Mouse (Mus musculus) heart, adult 2 months (tissue): ENCODE measurements at regions not wholly inside any gene's neighbourhood (a gene's known extent, or its start where the extent isn't known, plus 50 kb on each side); places are given as distances from the start of the nearest gene placed in this dataset.
A peak's percentile ranks its signal among the peaks of the same experiment; 100 is the strongest.

ENCODE experiments used
- DNase-seq, 2 experiments: peaks; one replicate each; pipeline ENCODE4 v3.0.0; 2021
- H3K27ac ChIP-seq: fragments of 200-600 bp; 2 replicates; pipeline ENCODE4 v1.8.1; 2022
- H3K27me3 ChIP-seq: fragments of 200-500 bp; 2 replicates; pipeline ENCODE4 v1.6.1; 2012; ENCODE audit warnings: mild to moderate bottlenecking, low read length, inconsistent platforms, mixed read lengths; ENCODE audit not compliant: control insufficient read depth, insufficient read depth
- H3K36me3 ChIP-seq: fragments of 200-500 bp; 2 replicates; pipeline ENCODE4 v1.6.1; 2012; ENCODE audit warnings: low read length, inconsistent platforms; ENCODE audit not compliant: control insufficient read depth, insufficient read depth
- H3K4me1 ChIP-seq: fragments of 200-500 bp; 2 replicates; pipeline ENCODE4 v1.6.1; 2011; ENCODE audit warnings: low read length; ENCODE audit not compliant: control insufficient read depth, insufficient read depth
- H3K4me3 ChIP-seq: fragments of 200-600 bp; 2 replicates; pipeline ENCODE4 v1.8.1; 2022
- H3K79me2 ChIP-seq: fragments of 200-500 bp; replicated peaks from 2 replicates; pipeline ENCODE4 v1.6.1; 2012; ENCODE audit warnings: mild to moderate bottlenecking, inconsistent platforms, low read length, moderate library complexity, mixed read lengths; ENCODE audit not compliant: control insufficient read depth, insufficient read depth
- H3K9ac ChIP-seq: fragments of 200-500 bp; 2 replicates; pipeline ENCODE4 v1.6.1; 2012; ENCODE audit warnings: low read depth, mild to moderate bottlenecking, control low read depth, inconsistent platforms, low read length, mixed read lengths
- CTCF ChIP-seq: fragments of 200-600 bp; IDR thresholded peaks from 2 replicates; pipeline ENCODE4 v1.8.1; 2022; ENCODE audit warnings: antibody characterized with exemption, mild to moderate bottlenecking, moderate library complexity
- EP300 ChIP-seq: fragments of 200-500 bp; IDR thresholded peaks from 2 replicates; pipeline ENCODE4 v1.6.1; 2011; ENCODE audit warnings: low read depth, low read length, control low read depth; ENCODE audit not compliant: insufficient read depth
- POLR2A ChIP-seq: fragments of 200-500 bp; IDR thresholded peaks from 2 replicates; pipeline ENCODE4 v1.6.1; 2011; ENCODE audit warnings: mild to moderate bottlenecking, low read depth, low read length, control low read depth; ENCODE audit not compliant: insufficient read depth
- WGBS: fragments of 180-500 bp; shearing (Covaris S2); methylation state at CpG from one replicate; pipeline ENCODE4 v1.1.7; 2018; 5-methylcytosine and 5-hydroxymethylcytosine counted together
- intact Hi-C: fragments of 180-260 bp; cut with DNase I; formaldehyde crosslinking; loops from one replicate; pipeline ENCODE4 v1.15.1; 2025

GRCm38 (mm10) chr19:26994586-26995352 is 109.1 kb downstream of the Gm815 start:
- 62% methylated on average over 4 of the region's 4 CpGs for WGBS
- no peak overlapping the region for H3K4me3 ChIP-seq
- H3K36me3 ChIP-seq, result no peaks in the 10 kb centered on the region
- H3K27me3 ChIP-seq, result no peaks in the 10 kb centered on the region
- TF ChIP-seq CTCF (no peak), EP300 (no peak), POLR2A (no peak)
- no peak overlapping the region for H3K9ac ChIP-seq
- no peaks in the 10 kb centered on the region for H3K79me2 ChIP-seq
- H3K27ac ChIP-seq, result no peak overlapping the region
- intact Hi-C loops, result no loop called here
- no peak for DNase-seq
- H3K4me1 ChIP-seq, result no peaks in the 10 kb centered on the region

- WGBS, result 77% methylated on average over 3 of the region's 3 CpGs
- Histone ChIP-seq H3K36me3 (no peaks in the 10 kb centered on the region), H3K27me3 (no peaks in the 10 kb centered on the region), H3K4me1 (no peaks in the 10 kb centered on the region), H3K9ac (no peak overlapping the region), H3K27ac (no peak overlapping the region), H3K4me3 (no peak overlapping the region), H3K79me2 (no peaks in the 10 kb centered on the region)
- no peak for TF ChIP-seq EP300
- no peak for TF ChIP-seq POLR2A
- TF ChIP-seq CTCF, result no peak
- intact Hi-C loops, result no loop called here
- DNase-seq, result no peak
Observed at GRCm38 (mm10) chr19:26999596-26999995, 113.9 kb downstream of the Gm815 start.

- no peaks in the 10 kb centered on the region for H3K36me3 ChIP-seq
- H3K27ac ChIP-seq, result peak overlapping the region; percentile 8; the same call in 1 of the 2 replicates
- H3K9ac ChIP-seq, result no peak overlapping the region
- DNase-seq, result no peak
- no peak overlapping the region for H3K4me3 ChIP-seq
- 77% methylated on average over 3 of the region's 3 CpGs for WGBS
- H3K27me3 ChIP-seq, result no peaks in the 10 kb centered on the region
- no peaks in the 10 kb centered on the region; the same call in 1 of the 2 replicates for H3K4me1 ChIP-seq
- TF ChIP-seq POLR2A (no peak), EP300 (no peak), CTCF (no peak)
- no peaks in the 10 kb centered on the region for H3K79me2 ChIP-seq
- intact Hi-C loops, result no loop called here
Observed at GRCm38 (mm10) chr19:27021930-27022329, 136.2 kb downstream of the Gm815 start.

- intact Hi-C loops, result no loop called here
- WGBS, result 61% methylated on average over 5 of the region's 5 CpGs
- Histone ChIP-seq H3K9ac (no peak overlapping the region), H3K36me3 (no peaks in the 10 kb centered on the region), H3K4me1 (no peaks in the 10 kb centered on the region; the same call in 1 of the 2 replicates), H3K27me3 (no peaks in the 10 kb centered on the region), H3K4me3 (no peak overlapping the region), H3K27ac (peak overlapping the region; percentile 8; the same call in 1 of the 2 replicates), H3K79me2 (no peaks in the 10 kb centered on the region)
- no peak for TF ChIP-seq POLR2A
- TF ChIP-seq EP300, result no peak
- TF ChIP-seq CTCF, result no peak
- no peak for DNase-seq
Observed at GRCm38 (mm10) chr19:27022917-27023316, 137.2 kb downstream of the Gm815 start.

GRCm38 (mm10) chr19:27028834-27029233 is 143.2 kb downstream of the Gm815 start:
- Histone ChIP-seq H3K27ac (no peak overlapping the region), H3K9ac (no peak overlapping the region), H3K79me2 (no peaks in the 10 kb centered on the region), H3K4me3 (no peak overlapping the region), H3K36me3 (no peaks in the 10 kb centered on the region), H3K27me3 (no peaks in the 10 kb centered on the region), H3K4me1 (no peaks in the 10 kb centered on the region)
- intact Hi-C loops, result no loop called here
- 49% methylated on average over 1 of the region's 1 CpGs for WGBS
- DNase-seq, result no peak
- TF ChIP-seq CTCF (no peak), EP300 (no peak), POLR2A (no peak)

- DNase-seq, result no peak
- Histone ChIP-seq H3K27me3 (no peaks in the 10 kb centered on the region), H3K36me3 (no peaks in the 10 kb centered on the region), H3K27ac (no peak overlapping the region), H3K79me2 (no peaks in the 10 kb centered on the region), H3K4me1 (no peaks in the 10 kb centered on the region), H3K9ac (no peak overlapping the region), H3K4me3 (no peak overlapping the region)
- intact Hi-C loops, result loop anchor here (10.0 kb wide), 1 partner anchor 184 kb away; the partner anchor contains the start of gene Vldlr
- no peak for TF ChIP-seq CTCF
- TF ChIP-seq EP300, result no peak
- TF ChIP-seq POLR2A, result no peak
- WGBS, result 58% methylated on average over 7 of the region's 7 CpGs
Observed at GRCm38 (mm10) chr19:27031030-27031700, 145.5 kb downstream of the Gm815 start.
